Mouse (Mus musculus): ENCODE data around the gene Hbb-bs.
"Not testable (repeated sequence)": the region's sequence is repeated elsewhere in the genome, so short reads cannot be mapped to it uniquely, and the experiment has no call there.

The Hbb-bs gene

DNA sequence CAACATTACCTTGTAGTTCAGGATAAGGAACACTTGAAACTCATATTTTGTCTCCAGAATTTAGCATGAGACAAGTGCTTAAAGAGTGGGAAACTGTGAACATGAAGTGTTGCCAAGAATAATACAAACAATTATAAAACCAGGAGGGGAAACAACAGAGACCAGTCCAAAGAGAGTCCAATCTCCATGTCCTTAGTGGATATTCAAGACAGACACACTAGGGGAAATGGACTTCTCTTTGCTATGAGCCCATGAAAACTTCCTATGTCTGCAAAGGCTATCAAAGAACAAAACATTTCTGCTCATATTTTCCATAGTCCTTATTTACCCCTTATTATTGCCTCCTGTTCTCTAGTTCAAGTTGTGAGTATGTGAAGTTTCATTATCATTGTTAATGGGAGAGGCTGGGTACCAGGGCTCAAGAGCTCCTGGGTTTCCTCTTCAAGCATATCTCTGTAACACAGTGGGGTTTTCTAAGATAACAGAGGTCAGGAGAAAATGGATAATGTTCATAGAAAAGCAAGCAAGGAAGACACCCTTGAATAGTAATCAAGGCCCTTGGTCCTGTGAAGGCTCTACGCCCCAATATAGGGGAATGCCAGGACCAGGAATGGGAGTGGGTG is 16.6 kb downstream of the Hbb-bs start:
- no peak for DNase-seq (ENCODE audit: low spot score)

DNA sequence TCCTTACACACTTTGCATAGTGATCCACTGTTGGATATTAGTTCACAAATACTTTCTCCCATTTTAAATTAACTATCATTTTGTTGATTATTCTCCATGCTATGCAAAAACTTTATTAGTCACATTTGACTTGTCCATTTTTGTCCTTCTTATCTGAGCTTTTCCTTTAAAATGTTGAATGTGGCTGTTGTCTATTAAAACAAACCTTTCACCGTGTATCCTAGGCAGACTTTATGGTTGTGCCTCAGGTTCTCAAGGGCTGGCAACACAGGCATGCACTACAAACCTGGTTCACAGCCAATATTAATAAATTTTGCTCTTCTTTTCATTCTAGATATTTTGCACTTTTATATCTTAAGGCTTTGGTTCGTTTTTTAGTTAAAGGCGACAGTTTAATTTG is 17.1 kb downstream of the Hbb-bs start:
- DNase-seq (ENCODE audit: low spot score) = no peak

DNA sequence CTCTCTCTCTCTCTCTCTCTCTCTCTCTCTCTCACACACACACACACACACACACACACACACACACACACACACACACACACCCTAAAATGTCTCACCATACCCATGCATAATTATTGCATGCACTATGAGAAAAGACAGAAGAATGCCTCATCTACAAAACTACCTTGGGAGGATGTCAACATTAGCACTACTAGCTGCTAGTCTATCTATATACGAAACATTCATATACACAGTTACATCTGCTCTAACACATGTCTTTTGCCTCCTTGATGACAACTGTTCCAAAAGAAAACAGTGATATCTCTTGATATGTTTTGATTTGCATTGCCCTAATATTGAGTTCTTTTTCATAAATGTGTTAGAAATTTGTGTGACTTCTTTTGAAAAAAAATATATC is 17.6 kb downstream of the Hbb-bs start:
- no peak for DNase-seq (ENCODE audit: low spot score)

DNA sequence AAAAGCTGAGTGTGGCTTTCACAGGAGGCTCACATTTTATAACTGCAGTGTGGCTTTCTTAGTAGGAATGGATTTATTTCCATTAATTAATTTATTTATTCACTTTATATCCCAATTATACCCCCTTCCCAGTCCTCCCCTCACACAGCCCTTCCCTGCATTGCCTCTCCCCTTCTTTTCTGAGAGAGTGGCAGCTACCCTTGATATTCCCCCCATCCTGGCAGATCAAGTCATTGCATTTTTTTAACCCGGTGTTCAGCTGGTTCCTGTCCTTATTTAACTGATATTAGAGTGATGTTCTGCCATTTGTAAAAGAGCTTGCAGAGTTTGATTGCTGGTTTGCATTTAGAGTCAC is 18.1 kb downstream of the Hbb-bs start:
- DNase-seq (ENCODE audit: low spot score) = no peak

DNA sequence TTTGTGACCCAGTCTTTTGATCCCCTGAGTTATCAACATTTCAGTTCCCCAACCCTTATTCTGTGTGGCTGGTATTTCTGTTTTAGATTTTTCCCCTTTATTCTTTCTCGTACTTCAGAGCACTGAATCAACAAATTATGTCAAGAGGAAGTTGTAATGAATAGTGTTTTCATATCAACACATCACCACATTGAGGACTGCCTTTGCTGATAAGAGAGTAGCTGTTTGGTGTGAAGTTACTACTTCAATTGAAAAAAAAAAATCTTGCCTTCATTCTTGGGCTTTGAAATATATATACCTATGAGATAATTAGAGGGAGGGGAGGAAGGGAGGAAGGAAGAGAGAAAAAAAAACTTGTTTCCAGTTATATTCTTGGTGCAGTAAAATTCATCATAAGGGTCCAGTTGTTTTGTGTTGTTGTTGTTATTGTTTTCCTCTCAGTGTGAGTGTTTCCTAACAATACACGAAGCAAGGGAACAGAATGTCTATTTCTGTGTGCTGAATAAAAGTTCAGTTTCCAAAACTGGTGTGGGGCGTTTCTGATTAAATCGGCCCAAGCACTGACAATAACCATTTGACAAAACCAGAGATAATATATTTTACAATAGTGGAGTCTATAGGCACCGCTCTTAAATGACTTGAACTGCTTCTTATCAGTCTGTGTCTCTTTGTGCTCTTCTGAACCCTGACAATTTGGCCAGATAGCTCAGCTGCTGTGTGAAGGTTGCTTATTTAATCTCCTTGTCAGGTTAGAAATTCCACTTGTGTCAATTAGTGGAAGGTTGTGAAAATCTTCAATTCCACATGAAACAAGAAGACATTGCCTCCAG is 18.7 kb downstream of the Hbb-bs start:
- DNase-seq (ENCODE audit: low spot score) = no peak

DNA sequence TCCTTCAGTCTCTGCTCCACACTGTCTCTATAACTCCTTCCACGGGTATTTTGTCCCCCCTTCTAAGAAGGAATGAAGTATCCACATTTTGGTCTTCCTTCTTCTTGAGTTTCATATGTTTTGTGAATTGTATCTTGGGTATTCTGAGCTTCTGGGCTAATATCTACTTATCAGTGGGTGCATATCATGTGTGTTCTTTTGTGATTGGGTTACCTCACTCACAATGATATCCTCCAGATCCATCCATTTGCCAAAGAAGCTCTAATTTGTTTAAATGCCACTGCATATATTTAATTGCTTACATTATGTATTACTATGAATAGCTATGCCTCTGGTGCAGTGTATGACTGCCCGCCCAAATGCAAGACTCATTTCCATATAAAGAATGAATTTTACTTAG is 19.8 kb downstream of the Hbb-bs start:
- not testable (repeated sequence) for DNase-seq (ENCODE audit: low spot score)

DNA sequence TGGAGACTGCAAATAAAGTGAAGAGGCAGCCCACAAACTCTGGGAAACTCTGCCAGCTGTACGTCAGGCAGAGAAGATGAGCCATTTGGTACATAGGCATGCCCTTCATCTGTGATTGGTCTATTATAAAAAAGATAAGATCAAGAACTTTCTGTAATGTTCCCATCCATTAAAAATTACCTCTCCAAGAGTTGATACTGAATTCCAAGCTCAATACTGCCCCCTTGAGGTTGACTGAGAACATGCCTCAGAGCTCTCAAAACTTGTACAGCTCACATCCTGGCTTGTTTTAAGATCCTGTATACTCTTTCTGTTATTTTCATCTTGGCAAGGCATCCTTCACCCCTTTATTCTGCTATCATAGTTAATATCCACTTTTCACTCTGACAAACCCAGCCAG is 21.0 kb downstream of the Hbb-bs start:
- DNase-seq (ENCODE audit: low spot score) = no peak

DNA sequence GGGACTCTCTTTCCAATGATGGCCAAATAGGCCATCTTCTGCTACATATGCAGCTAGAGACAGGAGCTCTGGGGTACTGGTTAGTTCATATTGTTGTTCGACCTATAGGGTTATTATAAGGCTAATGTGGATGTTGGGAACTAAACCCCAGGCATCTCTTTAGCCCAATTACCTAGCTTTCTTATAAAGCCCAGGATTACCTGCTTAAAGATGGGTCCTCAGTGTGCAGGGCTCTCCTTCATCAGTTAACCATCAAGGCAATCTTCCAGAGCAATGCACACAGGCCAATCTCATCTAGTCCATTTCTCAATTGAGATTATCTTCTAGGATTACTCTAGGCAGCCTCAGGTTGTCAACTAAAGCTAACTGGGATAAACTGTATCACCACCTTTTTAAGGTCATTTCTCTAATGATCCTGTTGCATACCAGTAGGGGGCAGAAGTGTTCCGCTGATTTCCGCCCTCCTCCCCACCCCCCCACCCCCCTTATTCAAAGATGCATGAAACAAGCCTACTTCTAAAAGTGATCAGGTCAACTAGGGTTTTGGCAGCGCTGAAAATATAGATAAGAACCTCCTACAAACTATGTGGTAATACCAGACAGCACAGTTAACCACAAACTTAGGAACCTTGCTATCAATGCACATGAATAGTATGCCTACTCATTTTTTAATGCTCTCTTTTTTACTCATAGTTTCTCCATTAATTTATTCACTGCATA is 35.1 kb downstream of the Hbb-bs start:
- no peak for DNase-seq (ENCODE audit: low spot score)

DNA sequence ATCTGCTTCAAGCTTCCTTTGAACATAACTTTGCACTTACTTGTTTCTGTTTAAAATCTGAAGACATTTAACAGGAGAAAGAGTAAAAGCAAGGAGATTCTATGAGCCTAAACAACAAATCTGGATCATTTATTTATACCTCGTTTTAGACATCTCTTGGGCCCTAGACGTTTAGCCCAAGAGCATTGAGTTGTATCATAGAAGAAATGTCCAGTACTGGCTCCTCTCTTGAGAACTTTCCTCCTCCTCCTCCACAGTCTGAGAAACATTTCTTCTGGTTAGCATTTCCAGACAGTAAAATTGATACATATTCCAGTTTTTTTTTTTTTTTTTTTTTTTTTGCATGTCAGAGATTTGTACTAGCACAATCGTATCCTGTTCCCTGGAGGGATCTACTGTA is 36.2 kb downstream of the Hbb-bs start, which contains the start of gene Olfr67:
Olfr67 (minus strand) TSS at position 101 of the 400 bp plus-strand sequence.
- no peak for DNase-seq (ENCODE audit: low spot score)

DNA sequence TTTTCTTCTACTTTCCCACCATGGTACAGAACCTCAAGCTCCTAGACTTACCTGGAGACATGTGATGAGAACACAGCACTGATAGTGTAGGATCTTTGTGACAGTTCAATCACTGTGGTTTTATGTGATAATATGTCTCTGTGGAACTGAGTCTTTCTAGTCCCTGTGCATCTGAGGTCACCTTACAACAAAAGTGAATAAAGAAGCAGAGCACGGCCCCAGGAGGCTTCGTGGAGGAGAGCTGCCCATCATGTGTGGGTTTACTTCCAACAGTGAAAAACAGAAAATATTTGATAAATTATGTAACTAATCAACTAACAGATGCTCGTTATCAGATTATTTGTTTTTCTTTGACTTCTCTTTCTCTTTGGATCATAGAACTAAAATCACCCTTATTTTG is 48.3 kb downstream of the Hbb-bs start, which contains the start of gene Olfr68:
Olfr68 (minus strand) TSS at position 101 of the 400 bp plus-strand sequence.
- no peak for DNase-seq (ENCODE audit: low spot score)

DNA sequence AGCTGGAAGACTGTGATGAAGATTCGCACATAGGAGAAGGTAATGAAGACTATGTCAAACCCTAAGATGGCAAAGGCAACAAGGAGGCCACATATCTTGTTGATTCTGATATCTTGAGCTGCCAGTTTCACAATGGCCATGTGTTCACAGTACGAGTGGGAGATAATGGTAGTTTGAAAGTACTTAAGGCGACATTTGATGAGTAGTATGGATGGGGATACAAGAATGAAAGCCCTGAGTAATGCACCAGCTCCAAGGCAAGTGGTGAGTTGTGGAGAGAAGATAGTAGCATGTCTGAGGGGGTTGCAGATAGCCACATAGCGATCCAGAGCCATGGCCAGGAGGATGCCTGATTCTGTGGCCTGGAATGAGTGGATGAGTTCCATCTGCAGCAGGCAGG is 50.2 kb downstream of the Hbb-bs start:
- not testable (repeated sequence) for DNase-seq (ENCODE audit: low spot score)
